Comparison of ENCODE assay signal across 7 mouse cellular contexts in genomic region chr9:28402770-28403650, GRCm38 (mm10).
DNase-seq lines count a peak whose midpoint lies in the region; ATAC-seq lines count a peak whose summit lies in the region.

No protein-coding gene starts in this region.

- under 1% methylated on average over 56 of the region's 56 CpGs for WGBS in embryonic facial prominence, embryonic 12.5 days
- WGBS in neural tube, embryonic 13.5 days = under 1% methylated on average over 54 of the region's 56 CpGs

- peak overlapping the region; percentile 55 for H3K4me3 ChIP-seq in embryonic facial prominence, embryonic 12.5 days
- peak overlapping the region; percentile 59 for H3K4me3 ChIP-seq in neural tube, embryonic 13.5 days

- intact Hi-C loops in heart, postnatal 10 days (cut with DNase I) = loop anchor here (5.0 to 10.0 kb wide), 3 partner anchors 66 to 1182 kb away; no protein-coding TSS in a partner anchor
- intact Hi-C loops in left cerebral cortex, postnatal 4 days (cut with DNase I) = loop anchor here (5.0 kb wide), 1 partner anchor 136 kb away; no protein-coding TSS in a partner anchor

- H3K4me2 ChIP-seq in embryonic facial prominence, embryonic 12.5 days (replicated peaks) = peak overlapping the region; percentile 98
- H3K4me2 ChIP-seq in neural tube, embryonic 13.5 days = peak overlapping the region; percentile 98

- H3K36me3 ChIP-seq in embryonic facial prominence, embryonic 12.5 days = no peaks in the 10 kb centered on the region
- no peaks in the 10 kb centered on the region for H3K36me3 ChIP-seq in neural tube, embryonic 13.5 days

- peaks cover 31% of the 10 kb centered on the region for H3K27me3 ChIP-seq in embryonic facial prominence, embryonic 12.5 days
- peaks cover 20% of the 10 kb centered on the region for H3K27me3 ChIP-seq in neural tube, embryonic 13.5 days

- peaks cover 3% of the 10 kb centered on the region; the same call in 1 of the 2 replicates for H3K4me1 ChIP-seq in embryonic facial prominence, embryonic 12.5 days
- H3K4me1 ChIP-seq in neural tube, embryonic 13.5 days (replicated peaks) = peaks cover 30% of the 10 kb centered on the region

- peak overlapping the region; percentile 55 for H3K9ac ChIP-seq in embryonic facial prominence, embryonic 12.5 days
- H3K9ac ChIP-seq in neural tube, embryonic 13.5 days = peak overlapping the region; percentile 74

- peak; percentile 54 for DNase-seq in Muller cell, postnatal 12 days (ENCODE audit: inconsistent ontology term)
- DNase-seq in adrenal gland, postnatal 10 days = peak; percentile 51
- DNase-seq in heart, postnatal 10 days = peak; percentile 3 to 18
- DNase-seq in left cerebral cortex, postnatal 4 days = peak; percentile 65
- DNase-seq in spleen, adult 18-20 months = no peak

- H3K27ac ChIP-seq in embryonic facial prominence, embryonic 12.5 days = no peak overlapping the region
- H3K27ac ChIP-seq in neural tube, embryonic 13.5 days (replicated peaks) = peak overlapping the region; percentile 54; the same call in 1 of the 2 replicates

- H3K9me3 ChIP-seq in embryonic facial prominence, embryonic 12.5 days = no peaks in the 10 kb centered on the region
- H3K9me3 ChIP-seq in neural tube, embryonic 13.5 days = no peaks in the 10 kb centered on the region

- ATAC-seq in embryonic facial prominence, embryonic 12.5 days (ENCODE audit: insufficient number of reproducible peaks, insufficient read depth, low FRiP score, low TSS enrichment) = peak; percentile 69
- ATAC-seq in neural tube, embryonic 13.5 days (ENCODE audit: low read depth) = peak; percentile 83

Comparison
In these comparisons a context has a peak if more than half of its experiments do, and no peak if none do; other contexts are left out.
1. DNase-seq: peak in Muller cell, postnatal 12 days (single experiment), adrenal gland, postnatal 10 days (single experiment), heart, postnatal 10 days (2 of 2) and left cerebral cortex, postnatal 4 days (single experiment); none in spleen, adult 18-20 months (0 of 2).